Mouse (Mus musculus) forebrain, embryonic 10.5 days (tissue): ENCODE results near the gene Ano1. TPM values are rescaled to one million over a fixed set of nuclear protein-coding genes. Genes with fewer than 3 reads are reported as not detected.

Experiments used
- DNase-seq: peaks from one replicate; pipeline ENCODE4 v3.0.0-alpha.2; 2017; ENCODE audit warnings: low spot score; ENCODE audit errors: extremely low spot score
- H3K27ac ChIP-seq: fragments of 300-500 bp; sonication (generic); 2 replicates; pipeline ENCODE4 v1.5.1; 2016; ENCODE audit warnings: mild to moderate bottlenecking
- H3K27me3 ChIP-seq: fragments of 300-500 bp; sonication (generic); 2 replicates; pipeline ENCODE4 v1.6.1; 2016; ENCODE audit warnings: mild to moderate bottlenecking; ENCODE audit not compliant: poor library complexity, severe bottlenecking
- H3K36me3 ChIP-seq: fragments of 300-500 bp; sonication (generic); replicated peaks from 2 replicates; pipeline ENCODE4 v1.6.1; 2016; ENCODE audit warnings: mild to moderate bottlenecking, moderate library complexity
- H3K4me1 ChIP-seq: fragments of 300-500 bp; sonication (generic); 2 replicates; pipeline ENCODE4 v1.6.1; 2016
- H3K4me3 ChIP-seq: fragments of 300-500 bp; sonication (generic); 2 replicates; pipeline ENCODE4 v1.5.1; 2016; ENCODE audit warnings: mild to moderate bottlenecking, moderate library complexity
- H3K9me3 ChIP-seq: fragments of 300-500 bp; sonication (generic); 2 replicates; pipeline ENCODE4 v1.6.1; 2016; ENCODE audit warnings: mild to moderate bottlenecking, moderate library complexity
- WGBS: fragments of 180-500 bp; shearing (Covaris S2); methylation state at CpG from one replicate; pipeline ENCODE4 v1.1.7; 2016; 5-methylcytosine and 5-hydroxymethylcytosine counted together
- polyA plus RNA-seq: library from polyadenylated mRNA; unstranded; fragments of >200 nt; fragmentation: Nextera tagmentation; extraction: Ambion mirVana; gene quantifications from 2 replicates; pipeline ENCODE4 v1.2.1, GENCODE M21; 2016

Gene Ano1
- polyA plus RNA-seq, 1 experiment from 2014 or later, result 22.3 TPM

DNA sequence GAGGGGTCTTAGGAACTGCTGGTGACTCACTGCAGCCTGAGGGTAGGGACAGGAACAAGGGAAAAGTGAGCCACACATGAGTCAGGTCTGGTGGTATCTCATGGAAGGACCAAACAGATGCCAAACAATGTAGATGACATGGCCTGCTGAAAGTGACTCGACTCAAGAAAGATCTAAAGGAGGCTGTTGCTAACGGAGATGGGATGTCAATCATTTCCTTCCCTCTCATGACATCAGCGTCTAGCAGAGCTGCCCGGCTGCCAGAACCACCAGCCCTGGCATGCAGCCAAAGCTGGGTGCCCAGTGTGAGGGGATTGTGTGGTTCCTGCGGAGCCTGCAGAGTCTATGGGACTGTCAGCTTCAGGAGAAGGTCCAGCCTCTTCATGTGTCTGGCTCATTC lies 67.3 kb downstream of the Ano1 start:
- Histone ChIP-seq H3K27me3 (peaks cover 31% of the 10 kb centered on the region), H3K4me3 (no peak overlapping the region), H3K27ac (peak overlapping the region; percentile 72), H3K4me1 (peaks cover 43% of the 10 kb centered on the region), H3K36me3 (peaks cover 23% of the 10 kb centered on the region), H3K9me3 (peaks cover 7% of the 10 kb centered on the region; the same call in 1 of the 2 replicates)
- DNase-seq, result no peak
- WGBS, result 73% methylated on average over 5 of the region's 5 CpGs

DNA sequence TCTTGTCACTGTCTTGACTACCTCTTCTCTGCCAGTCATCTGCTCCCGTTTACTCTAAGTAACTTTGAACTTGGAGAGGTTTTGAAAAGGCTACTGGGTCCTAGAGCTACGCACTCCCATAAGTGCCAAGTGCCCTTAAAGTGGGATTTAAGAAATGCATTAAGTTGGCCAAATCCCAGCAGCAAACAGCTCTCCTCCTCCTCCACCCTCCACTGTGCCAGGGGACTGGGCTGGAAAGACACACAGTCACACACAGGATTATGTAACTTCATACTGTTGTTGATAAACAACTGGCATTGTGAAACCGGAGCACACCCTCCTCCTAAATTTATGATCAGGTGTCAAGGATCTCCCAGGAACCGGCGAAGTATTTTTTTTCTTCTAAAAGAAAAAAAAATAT lies 71.7 kb downstream of the Ano1 start:
- 89% methylated on average over 5 of the region's 5 CpGs for WGBS

DNA sequence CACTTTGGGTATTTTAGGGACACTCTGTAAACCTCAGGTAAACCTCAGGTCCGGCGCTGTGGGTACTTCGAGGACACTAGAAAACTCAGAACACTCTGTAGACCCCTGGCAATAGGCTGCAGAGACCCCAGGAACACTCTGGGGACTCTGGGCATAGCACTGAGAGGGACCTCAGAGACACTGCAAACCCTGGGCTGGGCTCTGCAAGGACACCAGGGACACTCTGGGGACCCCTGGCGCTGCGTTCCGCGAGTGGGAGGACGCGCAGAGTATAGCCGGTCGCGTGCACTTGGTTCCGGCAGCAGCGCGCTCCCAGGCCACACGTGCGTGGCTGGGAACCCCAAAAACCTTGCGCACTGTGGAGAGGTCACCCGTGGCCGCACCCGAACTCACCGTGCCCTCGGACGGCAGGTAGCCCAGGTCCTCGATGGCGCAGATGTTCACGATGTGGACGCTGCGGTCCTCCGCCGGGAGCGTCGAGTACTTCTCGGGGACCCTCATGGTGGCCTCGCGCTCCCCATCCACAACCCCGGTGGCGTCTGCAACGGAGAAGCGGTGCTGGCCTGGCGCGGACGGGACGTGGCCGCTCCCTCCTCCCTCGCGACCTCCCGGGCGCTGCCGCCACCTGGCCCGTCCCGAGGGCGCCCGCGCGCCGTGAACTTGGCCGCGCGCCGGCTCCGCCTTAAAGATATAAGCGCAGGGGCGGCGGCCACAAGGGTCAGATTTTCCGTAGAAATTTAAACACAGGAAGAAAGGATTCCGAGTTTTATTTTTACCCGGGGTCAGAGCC lies 73.3 kb downstream of the Ano1 start:
- H3K27me3 ChIP-seq, result peaks cover 92% of the 10 kb centered on the region
- H3K4me3 ChIP-seq, result peak overlapping the region; percentile 51
- H3K4me1 ChIP-seq, result peaks cover 52% of the 10 kb centered on the region
- peak overlapping the region; percentile 80 for H3K27ac ChIP-seq
- no peaks in the 10 kb centered on the region; the same call in 1 of the 2 replicates for H3K9me3 ChIP-seq
- peaks cover 7% of the 10 kb centered on the region for H3K36me3 ChIP-seq
- 9% methylated on average over 67 of the region's 68 CpGs for WGBS
- DNase-seq, result no peak

More for the DNA sequence above, 71.7 kb downstream of the Ano1 start:
- Histone ChIP-seq H3K4me1 (peaks cover 57% of the 10 kb centered on the region), H3K4me3 (no peak overlapping the region), H3K36me3 (peaks cover 10% of the 10 kb centered on the region; the same call in 1 of the 2 replicates), H3K27me3 (peaks cover 75% of the 10 kb centered on the region), H3K9me3 (no peaks in the 10 kb centered on the region; the same call in 1 of the 2 replicates), H3K27ac (peak overlapping the region; percentile 51; the same call in 1 of the 2 replicates)
- DNase-seq, result no peak

DNA sequence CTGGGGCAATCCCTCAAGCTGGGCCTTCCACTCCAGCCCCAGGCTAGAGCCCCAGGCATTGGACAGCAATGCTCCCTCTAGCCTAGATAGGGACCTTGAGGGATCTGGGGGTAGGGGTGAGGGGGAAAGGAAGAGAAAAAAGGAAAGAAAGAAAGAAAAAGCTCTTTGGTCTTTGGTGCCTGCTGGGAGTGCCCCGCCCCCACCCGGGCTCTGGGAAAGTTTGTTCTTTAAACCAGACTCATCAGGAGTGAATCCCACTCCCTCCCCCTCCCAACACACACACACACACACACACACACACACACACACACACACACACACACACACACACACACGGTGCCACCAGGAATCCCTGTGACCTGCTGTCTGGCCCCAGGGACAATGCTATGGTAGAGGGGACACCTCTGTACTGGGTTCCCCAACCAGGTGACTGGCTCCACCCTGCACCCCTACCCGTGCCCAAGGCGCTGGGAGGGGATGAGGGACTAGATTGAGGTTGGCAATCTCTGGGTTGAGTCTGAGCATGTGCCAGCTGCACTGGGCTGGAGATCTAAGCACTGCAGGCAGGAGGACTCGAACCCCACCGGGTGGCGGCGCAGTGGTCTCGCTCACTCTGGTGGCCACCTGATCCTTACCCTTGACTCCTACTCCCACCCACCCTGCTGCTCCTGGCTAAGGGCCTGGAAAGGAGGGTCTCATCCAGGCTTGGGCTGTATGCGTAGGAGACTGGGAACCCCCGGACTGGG lies 74.3 kb downstream of the Ano1 start:
- Histone ChIP-seq H3K36me3 (peaks cover 4% of the 10 kb centered on the region), H3K27ac (peak overlapping the region; percentile 80), H3K27me3 (peaks cover 94% of the 10 kb centered on the region), H3K4me3 (peak overlapping the region; percentile 51; the same call in 1 of the 2 replicates), H3K4me1 (peaks cover 60% of the 10 kb centered on the region), H3K9me3 (no peaks in the 10 kb centered on the region; the same call in 1 of the 2 replicates)
- no peak for DNase-seq
- WGBS, result 37% methylated on average over 9 of the region's 12 CpGs

DNA sequence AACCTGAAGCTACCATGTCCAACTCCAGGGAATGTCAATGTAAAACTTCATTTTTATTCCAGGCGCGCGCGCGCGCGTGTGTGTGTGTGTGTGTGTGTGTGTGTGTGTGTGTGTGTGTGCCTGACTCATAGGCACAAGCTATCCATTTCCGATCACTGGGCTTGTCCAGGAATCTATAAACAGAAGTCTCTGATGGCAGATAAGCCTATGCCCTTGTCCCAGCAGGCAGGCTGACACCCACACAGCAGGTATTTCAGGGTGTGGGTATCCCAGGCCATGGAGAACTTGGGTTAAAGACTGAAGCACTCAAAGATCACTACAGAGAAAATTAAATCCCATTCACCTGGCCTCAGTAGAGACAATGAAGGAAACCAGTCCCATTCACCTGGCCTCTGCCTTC lies 76.1 kb downstream of the Ano1 start:
- H3K4me1 ChIP-seq, result peaks cover 56% of the 10 kb centered on the region
- 0 out of 2 replicates have a peak overlapping the region, but pooled peaks have one; percentile 80 for H3K27ac ChIP-seq
- peaks cover 95% of the 10 kb centered on the region for H3K27me3 ChIP-seq
- DNase-seq, result no peak
- no peaks in the 10 kb centered on the region for H3K9me3 ChIP-seq
- 99% methylated on average over 8 of the region's 8 CpGs for WGBS
- H3K4me3 ChIP-seq, result no peak overlapping the region
- peaks cover 9% of the 10 kb centered on the region for H3K36me3 ChIP-seq

DNA sequence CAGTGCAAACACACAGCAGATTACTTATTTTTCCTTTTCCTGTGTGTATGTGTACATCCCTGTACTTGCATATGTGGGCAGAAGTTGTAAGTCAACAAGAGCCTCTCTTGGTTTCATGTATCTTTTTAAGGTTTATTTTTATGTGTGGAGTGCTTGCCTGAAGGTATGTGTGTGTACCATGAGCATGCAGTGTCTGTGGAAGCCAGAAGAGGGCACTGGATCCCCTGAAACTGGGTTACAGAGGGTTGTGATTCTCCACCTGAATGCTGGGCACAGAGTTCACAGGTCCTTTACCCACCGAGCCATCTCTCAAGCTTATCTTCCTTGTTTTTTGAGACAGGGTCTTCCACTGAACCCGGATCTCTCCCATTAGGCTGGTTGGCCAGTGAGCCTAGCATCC lies 81.9 kb downstream of the Ano1 start:
- Histone ChIP-seq H3K27ac (peak overlapping the region; percentile 36; the same call in 1 of the 2 replicates), H3K27me3 (peaks cover 63% of the 10 kb centered on the region), H3K36me3 (peaks cover 53% of the 10 kb centered on the region), H3K9me3 (no peaks in the 10 kb centered on the region), H3K4me3 (no peak overlapping the region), H3K4me1 (peaks cover 39% of the 10 kb centered on the region)
- WGBS, result 100% methylated on average over 2 of the region's 2 CpGs
- DNase-seq, result no peak

DNA sequence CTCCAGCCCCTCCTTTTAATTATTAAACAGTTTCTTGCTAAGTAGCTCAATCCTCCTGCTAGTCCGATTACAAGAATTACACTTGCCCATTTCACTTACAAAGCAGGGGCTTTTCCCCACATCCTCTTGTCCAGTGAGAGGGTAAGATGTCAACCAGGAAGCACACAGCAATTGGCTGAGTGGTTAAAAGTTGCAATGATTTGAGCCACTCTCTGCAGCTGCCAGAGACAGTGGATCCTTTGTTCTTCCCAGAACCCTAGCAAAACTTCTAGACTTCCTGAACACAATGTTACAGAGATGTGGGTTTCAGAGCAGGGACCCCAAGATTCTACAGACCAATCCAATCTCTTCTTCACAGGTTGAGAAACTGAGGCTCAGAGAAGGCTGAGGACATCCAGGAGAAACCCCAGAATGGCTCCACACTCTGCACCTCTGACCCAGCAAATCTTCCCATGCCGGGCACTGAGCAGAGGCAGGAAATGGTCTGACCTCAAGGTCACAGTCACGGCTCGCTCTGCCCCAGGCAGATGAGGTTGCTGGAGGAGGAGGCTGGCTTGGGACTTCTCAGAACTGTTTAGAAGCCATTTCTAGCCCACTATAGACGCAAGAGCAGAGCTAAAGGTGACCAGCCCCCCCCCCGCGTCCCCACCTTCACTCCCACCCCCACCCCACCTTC lies 83.0 kb downstream of the Ano1 start:
- no peaks in the 10 kb centered on the region for H3K9me3 ChIP-seq
- H3K27ac ChIP-seq, result peak overlapping the region; percentile 74
- peaks cover 63% of the 10 kb centered on the region for H3K27me3 ChIP-seq
- H3K36me3 ChIP-seq, result peaks cover 56% of the 10 kb centered on the region
- H3K4me3 ChIP-seq, result no peak overlapping the region
- WGBS, result 65% methylated on average over 7 of the region's 7 CpGs
- peaks cover 49% of the 10 kb centered on the region for H3K4me1 ChIP-seq
- DNase-seq, result no peak

DNA sequence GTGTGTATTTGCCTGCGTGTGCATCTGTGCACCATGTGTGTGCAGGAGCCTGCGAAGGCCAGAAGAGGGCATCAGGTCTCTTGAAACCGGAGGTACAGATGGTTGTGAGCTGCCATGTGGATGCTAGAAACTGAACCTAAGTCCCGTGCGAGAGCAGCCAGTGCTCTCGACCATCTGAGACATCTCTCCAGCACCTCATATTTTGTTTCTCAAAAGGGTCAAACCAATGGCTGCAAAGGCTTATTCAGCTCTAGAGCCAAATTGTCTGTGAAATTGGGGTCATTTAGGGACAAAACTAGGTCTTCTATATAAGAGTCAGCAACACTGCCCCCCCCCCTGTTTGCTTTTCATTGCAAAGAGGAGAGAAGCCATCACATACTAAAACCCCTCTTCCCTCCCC lies 84.7 kb downstream of the Ano1 start:
- Histone ChIP-seq H3K4me1 (peaks cover 50% of the 10 kb centered on the region), H3K27me3 (peaks cover 65% of the 10 kb centered on the region), H3K36me3 (peaks cover 53% of the 10 kb centered on the region), H3K9me3 (no peaks in the 10 kb centered on the region), H3K4me3 (no peak overlapping the region), H3K27ac (no peak overlapping the region)
- DNase-seq, result no peak
- WGBS, result 92% methylated on average over 6 of the region's 6 CpGs

DNA sequence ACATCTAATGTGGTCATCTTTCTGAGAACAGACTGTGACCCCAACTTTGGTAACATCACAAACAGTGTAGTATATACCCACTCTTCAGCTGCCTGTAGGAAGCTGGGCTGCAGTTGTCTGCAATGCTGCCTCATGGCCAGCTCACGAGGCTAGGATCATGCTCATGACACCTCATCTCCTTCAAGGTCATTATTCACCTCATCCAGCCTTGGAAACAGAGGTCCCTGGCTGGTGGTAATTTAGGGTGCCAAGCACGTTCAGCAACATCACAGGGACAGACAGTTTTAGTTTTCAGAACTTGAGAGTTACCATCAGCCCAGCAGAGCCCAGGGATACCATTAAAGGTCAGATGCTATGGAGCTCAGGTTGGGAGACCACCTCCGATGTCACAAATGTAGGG lies 86.2 kb downstream of the Ano1 start:
- no peak for DNase-seq
- 84% methylated on average over 3 of the region's 3 CpGs for WGBS
- Histone ChIP-seq H3K36me3 (peaks cover 61% of the 10 kb centered on the region), H3K27me3 (peaks cover 69% of the 10 kb centered on the region), H3K27ac (no peak overlapping the region; the same call in 1 of the 2 replicates), H3K9me3 (no peaks in the 10 kb centered on the region), H3K4me3 (no peak overlapping the region), H3K4me1 (peaks cover 50% of the 10 kb centered on the region)

DNA sequence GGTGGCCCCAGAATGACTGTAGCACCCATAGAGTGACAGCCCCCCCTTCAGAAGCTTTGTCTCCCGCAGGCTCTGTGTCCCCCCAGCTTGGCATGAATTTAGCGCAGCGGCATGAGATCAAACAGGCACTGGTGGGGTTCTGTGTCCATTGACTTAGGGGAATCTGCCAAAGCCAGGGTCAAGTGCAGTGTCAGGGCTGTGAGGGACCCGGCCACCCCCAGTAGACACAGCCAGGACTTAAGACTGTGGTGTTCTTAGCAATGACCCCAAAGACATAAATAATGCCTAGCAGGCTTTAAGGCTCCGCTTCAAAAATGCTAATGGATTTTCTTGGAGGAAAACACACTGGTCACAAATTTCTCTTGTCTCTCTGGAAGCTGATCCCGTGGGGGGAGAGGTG lies 88.2 kb downstream of the Ano1 start:
- Histone ChIP-seq H3K4me1 (peaks cover 41% of the 10 kb centered on the region), H3K36me3 (peaks cover 55% of the 10 kb centered on the region), H3K27me3 (peaks cover 82% of the 10 kb centered on the region), H3K9me3 (no peaks in the 10 kb centered on the region), H3K27ac (peak overlapping the region; percentile 70), H3K4me3 (no peak overlapping the region)
- 69% methylated on average over 6 of the region's 6 CpGs for WGBS
- no peak for DNase-seq

DNA sequence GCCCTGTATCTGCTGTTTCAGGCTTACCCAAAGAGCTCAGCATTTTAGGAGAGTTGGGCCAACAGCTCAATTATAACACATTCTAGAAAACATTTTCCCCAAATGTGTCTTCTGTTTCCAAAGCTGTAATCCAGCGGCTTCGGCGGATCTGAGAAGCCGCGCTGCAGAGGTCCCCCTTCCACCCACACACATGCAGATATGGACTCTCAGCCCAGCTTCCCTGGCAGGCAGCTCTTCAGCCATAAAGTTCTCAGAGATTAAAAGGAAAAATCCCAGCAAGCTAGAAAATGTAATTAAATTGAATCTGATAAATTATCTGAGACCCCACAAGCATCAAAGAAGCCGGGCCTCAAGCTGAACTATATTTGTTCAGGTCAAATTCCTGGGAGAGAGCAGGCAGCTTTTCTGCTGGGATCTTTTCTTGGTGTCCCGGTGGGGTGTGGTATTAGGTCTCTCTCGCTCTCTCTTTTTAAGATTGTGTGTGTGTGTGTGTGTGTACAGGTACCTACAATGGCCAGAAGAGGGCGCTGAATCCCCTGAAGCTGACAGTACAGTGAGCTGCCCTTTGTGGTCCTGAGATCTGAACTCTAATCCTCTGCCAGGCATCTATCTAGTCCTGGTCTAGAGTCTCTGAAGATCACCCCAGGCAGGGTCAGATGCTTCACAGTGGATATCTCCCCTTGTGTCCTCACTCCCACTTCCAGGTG lies 95.4 kb downstream of the Ano1 start:
- Histone ChIP-seq H3K9me3 (peaks cover 12% of the 10 kb centered on the region; the same call in 1 of the 2 replicates), H3K4me1 (peaks cover 40% of the 10 kb centered on the region), H3K36me3 (peaks cover 59% of the 10 kb centered on the region), H3K27ac (peak overlapping the region; percentile 31; the same call in 1 of the 2 replicates), H3K27me3 (peaks cover 96% of the 10 kb centered on the region), H3K4me3 (no peak overlapping the region)
- 87% methylated on average over 9 of the region's 9 CpGs for WGBS
- no peak for DNase-seq
